Mouse (Mus musculus): ENCODE results near the gene Arhgap1. TPM values are rescaled to one million over a fixed set of nuclear protein-coding genes. Genes with fewer than 3 reads are reported as not detected.

The Arhgap1 gene
- polyA plus RNA-seq, 3 experiments from 2014 or later, result 133 to 161 (median 149) TPM

DNA sequence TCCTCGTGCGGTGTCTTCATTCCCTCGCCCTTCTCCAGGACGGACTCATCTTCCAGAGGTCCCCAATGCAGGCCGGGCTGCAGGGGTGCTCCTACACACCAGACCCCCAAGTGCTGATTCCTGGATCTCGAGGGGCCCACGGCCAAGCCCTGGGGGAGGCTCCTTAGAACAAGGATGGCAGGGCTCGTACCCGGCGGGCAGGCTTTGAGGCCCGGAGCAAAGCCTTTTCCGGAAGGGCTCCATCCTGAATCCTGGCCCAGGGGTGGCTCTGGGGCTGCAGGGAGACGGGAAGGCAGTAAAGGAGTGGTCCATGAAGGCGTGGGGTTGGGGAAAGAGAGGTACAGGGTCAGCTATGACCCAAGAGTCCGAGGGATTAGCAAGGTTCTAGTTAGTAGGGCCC is 508 bp upstream of the Arhgap1 start:
- ATAC-seq, result no peak

- ATAC-seq, result no peak
Observed at GRCm38 (mm10) chr2:91650360-91650995, 818 bp downstream of the Arhgap1 start.

GRCm38 (mm10) chr2:91651458-91652258 is 2.0 kb downstream of the Arhgap1 start:
- no peak for ATAC-seq

GRCm38 (mm10) chr2:91652863-91653262 is 3.2 kb downstream of the Arhgap1 start:
- ATAC-seq, result no peak

- no peak for ATAC-seq
Observed at GRCm38 (mm10) chr2:91655388-91655787, 5.7 kb downstream of the Arhgap1 start.

DNA sequence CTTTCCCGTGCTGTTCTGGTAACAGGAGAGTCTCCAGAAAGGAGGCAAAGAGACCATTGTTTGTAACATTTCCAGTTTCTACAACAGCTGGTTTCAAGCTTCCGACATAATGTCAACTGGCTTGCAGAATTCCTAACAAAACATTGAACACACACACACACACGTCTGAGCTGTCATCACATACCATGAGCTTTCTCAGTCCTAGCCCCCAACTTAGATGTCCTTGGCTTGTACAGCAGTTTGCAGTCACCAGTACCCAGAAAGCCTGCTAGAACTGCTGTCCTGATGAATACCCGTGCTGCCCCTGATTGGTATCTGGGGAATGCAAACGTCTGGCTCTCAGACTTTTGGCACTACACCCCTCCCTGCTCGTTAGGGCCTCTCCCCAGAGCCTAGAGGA is 6.2 kb downstream of the Arhgap1 start:
- ATAC-seq, result no peak

GRCm38 (mm10) chr2:91656774-91657173 is 7.1 kb downstream of the Arhgap1 start:
- ATAC-seq, result no peak

GRCm38 (mm10) chr2:91659657-91660056 is 10.0 kb downstream of the Arhgap1 start:
- no peak for ATAC-seq

DNA sequence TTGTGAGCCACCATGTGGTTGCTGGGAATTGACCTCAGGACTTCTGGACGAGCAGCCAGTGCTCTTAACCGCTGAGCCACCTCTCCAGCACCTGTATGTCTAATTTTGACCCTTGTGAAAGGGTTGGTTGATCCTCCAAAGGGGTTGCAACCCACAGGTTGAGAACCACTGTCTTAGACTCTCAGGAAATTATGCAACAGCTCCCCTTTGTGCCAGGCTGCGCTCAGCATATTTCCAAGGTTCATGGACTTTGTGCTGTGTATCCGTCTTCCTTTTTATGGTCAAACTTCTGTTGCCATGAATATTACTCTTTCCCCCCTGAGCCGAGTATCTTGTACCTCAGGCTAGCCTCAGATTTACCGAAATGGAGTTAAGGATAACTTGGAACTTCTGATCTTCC is 11.3 kb downstream of the Arhgap1 start:
- no peak for ATAC-seq

DNA sequence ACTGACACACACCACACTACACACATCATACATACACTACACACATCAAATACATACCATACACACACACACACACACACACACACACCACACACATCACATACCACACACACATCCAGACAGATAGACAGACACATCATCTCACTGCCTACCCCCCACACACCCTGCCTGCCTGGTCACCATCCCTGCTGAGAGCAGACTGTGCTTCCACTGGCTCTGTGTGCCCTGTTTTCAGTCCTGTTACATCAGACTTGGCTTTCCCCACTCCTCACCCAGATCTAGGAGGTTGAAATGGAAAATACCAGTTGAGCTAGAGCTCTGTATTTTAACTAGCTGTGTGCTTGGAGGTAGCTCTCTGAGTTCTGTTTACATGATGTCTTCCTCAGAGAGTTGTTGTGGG is 15.1 kb downstream of the Arhgap1 start:
- no peak for ATAC-seq

GRCm38 (mm10) chr2:91666386-91666910 is 16.8 kb downstream of the Arhgap1 start:
- ATAC-seq, result no peak

GRCm38 (mm10) chr2:91667747-91668146 is 18.1 kb downstream of the Arhgap1 start:
- ATAC-seq, result no peak

GRCm38 (mm10) chr2:91669326-91669725 is 19.7 kb downstream of the Arhgap1 start:
- no peak for ATAC-seq

DNA sequence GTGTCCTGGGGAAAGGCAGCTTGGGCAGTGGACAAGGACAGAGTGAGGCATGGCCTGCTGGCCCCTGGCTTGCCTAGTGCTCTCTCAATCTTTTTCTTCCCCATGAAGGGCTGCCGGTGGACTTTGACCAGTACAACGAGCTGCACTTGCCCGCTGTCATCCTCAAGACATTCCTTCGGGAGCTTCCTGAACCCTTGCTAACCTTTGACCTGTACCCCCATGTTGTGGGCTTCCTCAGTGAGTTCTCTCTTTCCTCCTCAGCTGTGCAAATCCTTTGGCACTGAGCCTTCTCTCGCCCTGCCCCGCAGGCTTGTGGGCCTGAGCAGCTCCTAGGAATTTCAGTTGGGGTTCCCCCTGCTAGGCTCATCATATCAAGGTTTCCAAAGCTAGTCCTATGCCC is 20.4 kb downstream of the Arhgap1 start:
- ATAC-seq, result no peak

- no peak for ATAC-seq
Observed at GRCm38 (mm10) chr2:91673587-91673986, 23.9 kb downstream of the Arhgap1 start.

DNA sequence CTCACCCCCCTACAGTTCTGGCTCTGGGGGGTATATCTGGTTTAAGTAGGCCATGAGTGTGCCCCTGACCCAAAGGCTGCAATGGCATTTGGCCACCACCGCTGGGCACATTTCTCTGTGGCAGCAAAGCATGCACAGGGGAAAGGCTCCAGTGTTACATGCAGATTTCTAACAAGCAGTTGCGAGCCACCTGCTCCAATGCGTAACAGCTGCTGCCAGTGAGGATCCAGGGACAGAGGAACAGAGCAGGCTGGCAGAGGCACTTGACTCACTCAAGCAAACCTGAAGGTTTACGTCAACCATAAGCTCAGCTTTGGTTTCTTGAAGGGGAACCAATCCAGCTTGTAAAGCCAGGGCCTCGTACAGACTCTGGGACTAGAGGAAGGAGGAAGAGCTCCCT is 25.2 kb downstream of the Arhgap1 start:
- ATAC-seq, result no peak

GRCm38 (mm10) chr2:91676420-91676819 is 26.8 kb downstream of the Arhgap1 start:
- ATAC-seq, result no peak

- ATAC-seq, result no peak
Observed at GRCm38 (mm10) chr2:91676961-91677360, 27.3 kb downstream of the Arhgap1 start.

DNA sequence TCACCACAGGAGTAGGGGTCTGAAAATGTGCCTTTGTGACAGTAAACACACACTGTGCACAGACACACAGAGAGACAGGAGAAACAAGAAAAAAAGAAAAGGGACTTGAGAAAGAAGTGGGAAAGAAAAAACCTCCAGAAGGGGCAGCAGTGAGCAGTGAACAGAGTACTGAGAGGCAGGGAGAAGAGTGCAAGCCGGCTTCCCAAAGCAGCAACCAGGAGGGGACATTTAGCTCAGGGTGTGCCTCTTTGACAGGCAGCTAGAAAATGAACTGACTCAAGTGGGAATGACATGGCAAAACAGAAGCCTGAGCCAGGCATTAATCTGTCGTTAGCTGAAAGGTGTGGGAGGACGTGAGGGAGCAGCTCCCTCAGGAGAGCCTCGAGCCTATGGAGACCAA is 33.2 kb downstream of the Arhgap1 start:
- no peak for ATAC-seq

DNA sequence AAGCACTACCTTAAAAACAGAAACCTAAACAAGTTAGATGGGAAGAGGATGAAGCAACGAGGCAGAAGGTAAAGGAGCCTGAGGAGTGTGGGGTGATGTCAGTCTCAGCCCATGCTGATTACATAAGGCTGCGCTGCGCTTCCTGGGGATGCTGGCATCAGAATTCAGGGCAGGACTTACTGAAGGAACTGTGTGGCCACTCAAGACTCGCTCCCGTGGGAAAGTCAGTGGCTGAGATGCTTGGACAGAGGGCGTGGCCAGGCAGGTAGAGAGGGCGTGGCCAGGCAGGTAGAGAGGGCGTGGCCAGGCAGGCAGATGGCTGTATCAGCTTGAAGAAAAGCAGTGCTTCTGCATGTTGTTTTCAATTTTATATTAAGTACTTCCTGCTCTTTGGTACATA is 34.3 kb downstream of the Arhgap1 start:
- ATAC-seq, result no peak

GRCm38 (mm10) chr2:91689452-91689851 is 39.8 kb downstream of the Arhgap1 start:
- ATAC-seq, result no peak

- ATAC-seq, result no peak
Observed at GRCm38 (mm10) chr2:91695436-91696224, 46.0 kb downstream of the Arhgap1 start.

GRCm38 (mm10) chr2:91696225-91696590 is 46.5 kb downstream of the Arhgap1 start:
- no peak for ATAC-seq
